ENCODE assay signal across 7 mouse cellular contexts in the genomic region with DNA sequence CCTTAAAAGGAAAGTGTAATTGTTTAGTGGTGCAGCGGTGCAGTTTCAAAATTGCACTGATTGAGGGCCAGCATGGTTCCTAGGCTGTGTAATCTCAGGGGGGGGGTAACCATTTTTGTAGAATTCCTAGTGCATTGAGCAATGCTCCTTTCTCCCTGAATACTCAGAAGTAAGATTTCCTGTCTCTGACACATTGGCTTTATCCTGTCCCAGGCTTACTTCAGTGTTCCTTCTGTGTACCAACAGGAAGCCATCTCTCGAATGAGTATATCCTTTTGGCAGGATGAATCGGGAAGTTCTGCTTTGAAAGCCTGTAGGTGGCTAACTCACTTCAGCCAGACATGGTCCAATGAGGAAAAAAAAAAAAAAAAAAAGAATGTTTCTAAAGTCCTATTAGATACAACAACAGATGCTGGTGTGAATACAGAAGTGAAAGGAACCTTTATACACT. TPM values are rescaled to one million over a fixed set of nuclear protein-coding genes. Genes with fewer than 3 reads are reported as not detected.
DNase-seq lines count a peak whose midpoint lies in the region; ATAC-seq and TF ChIP-seq lines count a peak whose summit lies in the region.
"Not testable (repeated sequence)": the region's sequence is repeated elsewhere in the genome, so short reads cannot be mapped to it uniquely, and the experiment has no call there.

No protein-coding gene starts in this region.

- peak; percentile 15; the same call in 1 of the 2 replicates for ATAC-seq in heart, postnatal 0 days (ENCODE audit: insufficient read depth, low read depth)
- ATAC-seq in lung, embryonic 14.5 days (ENCODE audit: insufficient read depth), result not testable (repeated sequence)

- TF ChIP-seq CTCF in heart, postnatal 0 days (IDR thresholded peaks at IDR 0.05; ENCODE audit: low read depth); lung, embryonic 14.5 days (IDR thresholded peaks at IDR 0.05; ENCODE audit: low read depth): not testable (repeated sequence)

- H3K36me3 ChIP-seq in heart, postnatal 0 days (replicated peaks; ENCODE audit: control insufficient read depth, insufficient read depth, low read length), result not testable (repeated sequence)
- peaks cover 33% of the 10 kb centered on the region for H3K36me3 ChIP-seq in lung, embryonic 14.5 days (ENCODE audit: insufficient read depth)

- WGBS in heart, postnatal 0 days, result 48% methylated on average over 3 of the region's 3 CpGs
- WGBS in lung, embryonic 14.5 days, result 63% methylated on average over 3 of the region's 3 CpGs

- H3K9ac ChIP-seq in heart, postnatal 0 days (replicated peaks; ENCODE audit: low read depth, low read length); lung, embryonic 14.5 days: not testable (repeated sequence)

- not testable (repeated sequence) for H3K4me2 ChIP-seq in heart, postnatal 0 days (ENCODE audit: low read depth, low read length); lung, embryonic 14.5 days

- H3K27me3 ChIP-seq in heart, postnatal 0 days (ENCODE audit: control insufficient read depth, insufficient read depth, low read length); lung, embryonic 14.5 days (ENCODE audit: insufficient read depth, low read length): not testable (repeated sequence)

- H3K9me3 ChIP-seq in heart, postnatal 0 days (replicated peaks; ENCODE audit: control insufficient read depth, low read length); lung, embryonic 14.5 days (ENCODE audit: low read depth, low read length): not testable (repeated sequence)

- TF ChIP-seq EP300 in heart, postnatal 0 days (IDR thresholded peaks at IDR 0.05; ENCODE audit: low read depth), result not testable (repeated sequence)

- peak overlapping the region; percentile 10; the same call in 1 of the 2 replicates for H3K27ac ChIP-seq in heart, postnatal 0 days (ENCODE audit: low read depth)
- not testable (repeated sequence) for H3K27ac ChIP-seq in lung, embryonic 14.5 days (ENCODE audit: low read depth)

- H3K4me1 ChIP-seq in heart, postnatal 0 days (ENCODE audit: control insufficient read depth, insufficient read depth); lung, embryonic 14.5 days (ENCODE audit: insufficient read depth): not testable (repeated sequence)

- H3K4me3 ChIP-seq in heart, postnatal 0 days (ENCODE audit: low read depth, low read length); lung, embryonic 14.5 days (ENCODE audit: low read depth, low read length): not testable (repeated sequence)

- intact Hi-C loops in gastrocnemius, postnatal 14 days (cut with DNase I; ENCODE audit: low total_unique reads), result not testable (repeated sequence)

- peak; percentile 17 to 76 for DNase-seq in adrenal gland, adult (ENCODE audit: inconsistent age in 2 of 2, low spot score in 1 of 2)
- DNase-seq in embryo, embryonic 10 days (ENCODE audit: low spot score), result peak; percentile 11
- peak; percentile 6 for DNase-seq in gastrocnemius, postnatal 14 days
- peak; percentile 60 for DNase-seq in heart, postnatal 0 days (ENCODE audit: low spot score)
- peak; percentile 54 for DNase-seq in kidney, postnatal 14 days
- peak; percentile 51 for DNase-seq in lung, embryonic 14.5 days
- DNase-seq in retina, postnatal 1 day, result peak; percentile 23

RNA-seq across cellular contexts. Expression of a gene that starts 33.8 kb away (rescaled TPM):
- total RNA-seq in gastrocnemius, postnatal 14 days (2021), result 10 to 100 TPM; 32.5 to 36.1 TPM
- 0.88 and 16.5 TPM in 2 replicates for total RNA-seq in heart, postnatal 0 days (2014; rRNA removed; ENCODE audit: low replicate concordance)
- 32.6 and 63.9 TPM in 2 replicates for polyA plus RNA-seq in heart, postnatal 0 days (2015; fragmentation: Nextera tagmentation; extraction: Ambion mirVana)
- 252 and 439 TPM in 2 replicates for polyA plus RNA-seq in lung, embryonic 14.5 days (2014; fragmentation: Nextera tagmentation; extraction: Ambion mirVana)

Comparison
In these comparisons a context has a peak if more than half of its experiments do, and no peak if none do; other contexts are left out.
1. DNase-seq: peak in every context shown above with its lines; median percentile 60 in heart, postnatal 0 days; 54 in kidney, postnatal 14 days; 51 in lung, embryonic 14.5 days; 46 in adrenal gland, adult; 23 in retina, postnatal 1 day; 11 in embryo, embryonic 10 days; 6 in gastrocnemius, postnatal 14 days.